Mouse (Mus musculus): Measurements from ENCODE around the gene Epn2. TPM values are rescaled to one million over a fixed set of nuclear protein-coding genes. Genes with fewer than 3 reads are reported as not detected.

Epn2 gene
- polyA plus RNA-seq, 1 experiment from 2014 or later: 25.5 TPM

DNA sequence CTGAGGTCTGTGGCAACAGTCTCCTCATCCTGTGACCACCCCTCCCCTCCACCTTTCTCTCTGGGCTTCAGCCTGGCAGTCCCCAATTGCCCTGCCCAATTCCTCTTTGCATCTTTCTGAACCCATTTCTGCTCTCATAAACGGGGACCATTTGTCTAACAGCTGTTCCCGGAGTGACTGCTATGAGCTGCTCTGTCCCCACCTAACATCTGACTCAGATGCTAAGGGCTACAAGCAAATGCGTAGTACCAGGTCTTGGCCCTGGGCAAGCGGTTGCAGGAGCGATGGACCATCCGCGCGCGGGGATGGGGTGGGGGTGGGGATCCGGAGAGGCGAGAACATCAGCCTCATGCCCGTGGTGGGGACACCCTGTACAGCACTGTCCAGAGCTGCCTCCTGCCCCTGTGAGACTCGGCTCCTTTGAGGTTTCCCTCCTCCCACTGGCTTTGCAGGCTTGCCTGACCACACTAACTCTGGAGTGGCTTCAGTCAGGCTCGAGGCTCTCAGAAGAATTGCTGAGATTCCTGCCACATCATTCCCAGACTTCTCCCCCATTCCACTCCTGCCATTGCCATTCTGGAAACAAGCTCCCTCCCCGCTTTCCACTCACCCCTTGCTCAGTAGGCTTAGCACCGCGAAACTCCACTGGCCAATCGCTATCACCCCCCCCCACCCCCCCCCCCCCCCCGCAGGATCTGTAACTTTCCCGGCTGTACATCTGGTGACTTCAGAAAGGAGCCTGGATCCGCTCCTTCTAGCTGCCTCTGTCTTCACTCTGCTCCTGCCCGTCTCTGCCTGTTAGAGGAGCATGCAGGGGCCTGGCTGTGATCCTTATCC lies 36.4 kb upstream of the Epn2 start:
- Histone ChIP-seq H3K4me3 (replicated peaks) (peak overlapping the region; percentile 29), H3K27ac (peak overlapping the region; percentile 28; the same call in 1 of the 2 replicates), H3K36me3 (no peaks in the 10 kb centered on the region), H3K4me1 (peaks cover 32% of the 10 kb centered on the region), H3K4me2 (peak overlapping the region; percentile 58), H3K27me3 (peaks cover 3% of the 10 kb centered on the region; the same call in 1 of the 2 replicates), H3K9ac (0 out of 2 replicates have a peak overlapping the region, but pooled peaks have one; percentile 3), H3K9me3 (replicated peaks) (no peaks in the 10 kb centered on the region)
- 3% methylated on average over 20 of the region's 22 CpGs for WGBS
- 0 out of 2 replicates have a peak, but pooled peaks have one; percentile 57 for ATAC-seq (replicated peaks; ENCODE audit: low FRiP score)

DNA sequence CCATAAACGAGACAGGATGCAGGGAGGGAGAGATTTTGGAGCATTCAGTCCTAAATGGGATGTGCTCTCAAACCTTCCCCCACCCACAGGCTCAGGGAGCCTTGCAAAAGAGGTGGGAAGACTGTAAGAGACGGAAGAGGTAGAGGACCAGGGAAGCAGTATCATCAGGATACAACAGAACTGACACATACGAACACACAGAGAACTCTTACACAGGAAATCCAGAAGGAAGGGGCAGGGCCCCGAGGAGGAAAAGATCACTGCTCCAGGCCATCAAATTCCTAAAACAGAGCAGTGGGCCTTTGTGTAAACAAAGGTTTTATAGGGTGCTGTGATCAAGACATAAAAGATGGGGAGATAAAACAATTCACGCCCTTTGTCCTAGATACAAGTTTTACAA lies 34.9 kb upstream of the Epn2 start:
- Histone ChIP-seq H3K9ac (no peak overlapping the region), H3K36me3 (no peaks in the 10 kb centered on the region), H3K4me3 (replicated peaks) (no peak overlapping the region), H3K9me3 (replicated peaks) (no peaks in the 10 kb centered on the region), H3K4me2 (no peak overlapping the region), H3K27me3 (peaks cover 3% of the 10 kb centered on the region; the same call in 1 of the 2 replicates), H3K4me1 (peaks cover 19% of the 10 kb centered on the region), H3K27ac (no peak overlapping the region)
- ATAC-seq (replicated peaks; ENCODE audit: low FRiP score): no peak
- WGBS: 38% methylated on average over 5 of the region's 5 CpGs

DNA sequence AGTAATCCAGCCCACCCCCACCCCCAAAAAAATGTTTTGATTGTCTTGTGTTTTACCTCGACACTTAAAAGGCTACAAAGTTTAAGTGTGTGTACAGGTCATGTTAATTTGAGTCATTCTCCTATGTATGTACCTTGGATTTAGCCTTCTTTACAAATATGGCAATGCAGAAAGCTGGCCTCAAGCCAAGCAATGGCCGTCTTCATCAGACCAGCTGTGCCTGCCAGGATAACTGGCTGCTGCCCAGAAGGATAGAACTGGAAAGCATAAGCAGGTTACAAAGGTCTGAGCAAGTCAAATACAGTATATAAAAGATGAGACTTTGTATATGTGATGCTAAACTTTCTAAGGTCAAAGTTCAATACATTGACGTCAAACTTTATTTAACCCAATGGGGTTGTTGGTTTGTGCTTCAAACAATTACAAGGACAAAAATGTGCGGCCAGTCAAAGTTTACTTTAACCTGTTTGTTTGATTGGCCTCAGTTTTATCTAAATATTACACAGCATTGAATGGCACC lies 32.7 kb upstream of the Epn2 start:
- Histone ChIP-seq H3K9ac (no peak overlapping the region), H3K4me3 (replicated peaks) (no peak overlapping the region), H3K27ac (no peak overlapping the region), H3K9me3 (replicated peaks) (no peaks in the 10 kb centered on the region), H3K4me1 (peaks cover 18% of the 10 kb centered on the region), H3K27me3 (peaks cover under 1% of the 10 kb centered on the region; the same call in 1 of the 2 replicates), H3K36me3 (no peaks in the 10 kb centered on the region), H3K4me2 (no peak overlapping the region)
- ATAC-seq (replicated peaks; ENCODE audit: low FRiP score): no peak
- 77% methylated on average over 4 of the region's 4 CpGs for WGBS

DNA sequence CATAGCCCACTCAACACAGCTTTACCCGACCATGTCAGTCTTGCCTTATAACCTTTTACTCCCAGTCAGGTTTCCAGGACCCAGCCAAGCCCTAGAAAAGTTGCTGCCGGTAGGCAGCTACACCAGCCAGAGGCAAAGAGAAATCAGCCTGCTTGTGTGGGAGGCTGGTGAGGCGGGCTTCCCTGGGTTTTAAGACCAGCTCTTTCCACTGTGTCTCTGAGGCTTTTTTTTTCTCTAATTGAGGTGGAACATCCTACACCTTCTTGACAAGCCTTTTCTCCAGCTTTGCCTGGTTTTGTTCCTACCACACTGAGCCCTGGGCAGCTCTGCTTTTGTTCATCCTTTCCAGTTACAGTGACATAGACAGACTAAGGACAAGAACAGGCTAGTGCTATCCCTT lies 31.7 kb upstream of the Epn2 start:
- no peak for ATAC-seq (replicated peaks; ENCODE audit: low FRiP score)
- Histone ChIP-seq H3K4me2 (no peak overlapping the region), H3K27ac (no peak overlapping the region), H3K36me3 (no peaks in the 10 kb centered on the region), H3K9me3 (replicated peaks) (0 out of 2 replicates have a peak, but pooled peaks cover 5% of the 10 kb centered on the region), H3K4me3 (replicated peaks) (no peak overlapping the region), H3K9ac (no peak overlapping the region), H3K4me1 (peaks cover 13% of the 10 kb centered on the region), H3K27me3 (no peaks in the 10 kb centered on the region)
- 73% methylated on average over 3 of the region's 3 CpGs for WGBS

DNA sequence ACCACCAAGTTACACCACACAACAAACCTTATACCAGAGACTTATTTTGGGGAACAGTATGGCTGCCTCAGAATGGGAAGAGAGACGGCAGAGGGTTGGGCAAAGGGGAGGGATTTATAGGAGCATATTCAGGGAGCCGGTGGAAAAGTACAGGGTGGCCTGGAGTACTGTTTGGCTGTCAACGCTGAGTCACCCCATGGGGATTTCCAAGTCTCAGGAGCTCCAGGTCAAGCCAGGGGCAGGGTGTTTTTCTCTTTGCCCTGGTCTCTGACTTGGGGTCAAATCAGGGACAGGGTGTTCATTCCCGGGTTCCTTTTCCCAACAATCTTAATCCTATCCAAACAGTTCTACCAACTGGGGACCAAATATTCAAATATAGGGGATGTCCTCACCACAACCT lies 28.6 kb upstream of the Epn2 start:
- Histone ChIP-seq H3K9ac (no peak overlapping the region), H3K27ac (no peak overlapping the region), H3K9me3 (replicated peaks) (0 out of 2 replicates have a peak, but pooled peaks cover 5% of the 10 kb centered on the region), H3K4me1 (no peaks in the 10 kb centered on the region), H3K27me3 (no peaks in the 10 kb centered on the region), H3K4me2 (no peak overlapping the region), H3K36me3 (no peaks in the 10 kb centered on the region), H3K4me3 (replicated peaks) (no peak overlapping the region)
- 78% methylated on average over 4 of the region's 4 CpGs for WGBS
- ATAC-seq (replicated peaks; ENCODE audit: low FRiP score): no peak

DNA sequence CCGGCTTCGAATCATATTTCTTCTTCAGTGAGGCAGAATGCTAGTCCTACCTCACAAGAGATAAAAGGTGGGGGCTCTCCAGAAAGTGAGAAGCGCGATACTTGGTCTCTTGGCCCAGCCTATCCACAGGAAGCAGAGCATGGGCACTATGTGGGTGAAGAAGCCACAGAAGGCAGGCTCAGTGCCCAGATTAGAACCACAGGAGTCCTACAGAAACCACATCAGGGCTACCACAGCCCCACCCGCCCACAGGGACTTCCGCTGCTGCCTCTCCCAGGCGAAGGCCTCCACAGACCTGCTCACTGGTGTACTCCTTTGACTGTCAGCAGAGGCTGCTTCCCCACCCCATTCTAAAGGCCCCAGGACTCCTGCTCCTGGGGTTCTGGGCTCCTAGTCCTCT lies 23.2 kb upstream of the Epn2 start:
- H3K27ac ChIP-seq: no peak overlapping the region
- H3K9me3 ChIP-seq (replicated peaks): 0 out of 2 replicates have a peak, but pooled peaks cover 5% of the 10 kb centered on the region
- no peaks in the 10 kb centered on the region for H3K4me1 ChIP-seq
- no peak overlapping the region for H3K4me3 ChIP-seq (replicated peaks)
- no peak overlapping the region for H3K9ac ChIP-seq
- 92% methylated on average over 7 of the region's 7 CpGs for WGBS
- no peaks in the 10 kb centered on the region for H3K36me3 ChIP-seq
- no peaks in the 10 kb centered on the region for H3K27me3 ChIP-seq
- no peak overlapping the region for H3K4me2 ChIP-seq
- ATAC-seq (replicated peaks; ENCODE audit: low FRiP score): no peak

DNA sequence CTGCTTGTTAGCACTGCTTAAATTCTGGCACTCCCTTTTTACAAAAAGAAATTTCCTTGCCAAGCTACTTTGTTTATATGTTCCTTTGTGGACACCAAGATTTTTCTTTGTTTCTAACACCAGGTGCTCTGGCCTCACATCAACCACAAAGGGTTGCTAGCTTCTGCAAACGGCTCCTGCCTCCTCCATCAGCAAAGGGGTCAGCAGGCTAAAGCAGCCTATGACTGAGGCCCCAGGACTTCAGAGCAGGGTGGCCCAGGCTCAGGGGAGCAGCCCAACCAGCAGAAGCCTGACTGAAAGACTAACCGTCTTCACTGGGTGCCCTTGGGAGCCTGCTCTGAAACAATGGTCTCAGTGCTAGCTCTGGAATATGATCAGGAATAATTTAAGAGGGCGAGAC lies 22.0 kb upstream of the Epn2 start:
- H3K36me3 ChIP-seq: no peaks in the 10 kb centered on the region
- H3K9ac ChIP-seq: no peak overlapping the region
- 0 out of 2 replicates have a peak, but pooled peaks cover under 1% of the 10 kb centered on the region for H3K9me3 ChIP-seq (replicated peaks)
- no peaks in the 10 kb centered on the region for H3K27me3 ChIP-seq
- no peak overlapping the region for H3K4me2 ChIP-seq
- ATAC-seq (replicated peaks; ENCODE audit: low FRiP score): no peak
- no peaks in the 10 kb centered on the region for H3K4me1 ChIP-seq
- WGBS: 56% methylated on average over 3 of the region's 3 CpGs
- H3K27ac ChIP-seq: no peak overlapping the region
- no peak overlapping the region for H3K4me3 ChIP-seq (replicated peaks)

DNA sequence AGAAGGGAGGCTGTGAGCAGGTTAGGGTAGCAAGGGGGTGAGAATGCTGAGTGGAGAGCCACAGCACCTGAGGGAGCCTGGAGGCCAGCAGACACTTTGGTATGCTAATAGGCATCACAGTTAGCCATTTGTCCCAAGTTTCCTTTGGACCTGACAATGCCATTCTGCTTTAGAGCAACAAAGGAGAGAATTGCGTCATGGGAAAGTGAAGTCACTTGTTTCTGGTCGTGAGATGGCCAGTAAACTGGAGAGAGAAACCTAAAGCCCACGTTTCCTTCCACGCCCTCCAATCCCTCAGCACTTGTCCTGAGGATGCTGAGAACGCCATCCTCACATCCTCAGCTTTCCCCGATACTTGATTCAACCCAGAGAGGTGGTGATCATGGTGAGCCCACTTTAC lies 18.9 kb upstream of the Epn2 start:
- Histone ChIP-seq H3K4me2 (no peak overlapping the region), H3K27ac (no peak overlapping the region), H3K4me1 (no peaks in the 10 kb centered on the region), H3K9ac (no peak overlapping the region), H3K9me3 (replicated peaks) (no peaks in the 10 kb centered on the region), H3K36me3 (no peaks in the 10 kb centered on the region), H3K27me3 (no peaks in the 10 kb centered on the region), H3K4me3 (replicated peaks) (no peak overlapping the region)
- 57% methylated on average over 6 of the region's 6 CpGs for WGBS
- ATAC-seq (replicated peaks; ENCODE audit: low FRiP score): no peak

DNA sequence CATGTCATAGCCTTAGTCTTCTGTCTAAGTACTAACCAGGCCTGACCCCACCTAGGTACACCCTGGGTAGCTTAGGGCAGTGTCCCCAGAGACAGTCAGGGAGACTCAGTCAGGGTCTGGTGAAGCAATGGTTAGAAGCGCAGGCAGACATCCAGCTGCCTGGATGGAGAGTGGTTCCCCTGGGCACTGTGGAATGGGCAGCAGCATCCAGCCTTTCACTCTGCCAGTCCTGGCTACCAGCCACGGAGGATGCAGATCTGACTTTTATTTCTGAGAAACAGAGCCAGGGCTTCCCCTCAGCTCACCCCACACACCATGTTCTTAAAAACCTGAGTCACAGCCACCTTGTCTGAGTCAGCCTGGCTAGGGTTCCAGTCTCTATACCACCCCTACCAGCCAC lies 18.0 kb upstream of the Epn2 start:
- H3K4me3 ChIP-seq (replicated peaks): no peak overlapping the region
- WGBS: 90% methylated on average over 2 of the region's 2 CpGs

DNA sequence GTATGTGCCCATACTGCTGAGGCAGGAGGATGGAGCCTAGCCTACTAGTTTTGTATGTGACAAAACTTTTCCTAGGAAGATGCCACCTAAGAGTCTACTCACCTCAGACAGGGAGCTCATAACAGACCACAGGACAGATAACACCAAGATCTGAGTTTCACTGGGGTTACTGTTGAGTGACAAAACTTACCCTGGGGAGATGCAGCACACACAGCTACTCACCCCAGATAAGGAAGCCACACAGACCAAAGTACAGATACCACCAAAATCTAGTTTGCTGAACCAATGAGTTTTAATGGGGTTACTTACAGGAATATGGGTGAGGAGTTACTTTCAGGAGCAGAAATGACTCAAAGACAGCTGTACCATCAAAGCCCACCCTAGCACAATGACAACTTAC lies 13.6 kb upstream of the Epn2 start:
- Histone ChIP-seq H3K9me3 (replicated peaks) (no peaks in the 10 kb centered on the region), H3K4me3 (replicated peaks) (no peak overlapping the region), H3K27me3 (no peaks in the 10 kb centered on the region), H3K9ac (no peak overlapping the region), H3K36me3 (no peaks in the 10 kb centered on the region), H3K27ac (no peak overlapping the region), H3K4me2 (no peak overlapping the region), H3K4me1 (peaks cover 15% of the 10 kb centered on the region)
- no peak for ATAC-seq (replicated peaks; ENCODE audit: low FRiP score)

More for the DNA sequence above, 18.0 kb upstream of the Epn2 start:
- Histone ChIP-seq H3K4me1 (no peaks in the 10 kb centered on the region), H3K9me3 (replicated peaks) (no peaks in the 10 kb centered on the region), H3K36me3 (no peaks in the 10 kb centered on the region), H3K27me3 (no peaks in the 10 kb centered on the region), H3K4me2 (no peak overlapping the region), H3K27ac (no peak overlapping the region), H3K9ac (no peak overlapping the region)
- no peak for ATAC-seq (replicated peaks; ENCODE audit: low FRiP score)

DNA sequence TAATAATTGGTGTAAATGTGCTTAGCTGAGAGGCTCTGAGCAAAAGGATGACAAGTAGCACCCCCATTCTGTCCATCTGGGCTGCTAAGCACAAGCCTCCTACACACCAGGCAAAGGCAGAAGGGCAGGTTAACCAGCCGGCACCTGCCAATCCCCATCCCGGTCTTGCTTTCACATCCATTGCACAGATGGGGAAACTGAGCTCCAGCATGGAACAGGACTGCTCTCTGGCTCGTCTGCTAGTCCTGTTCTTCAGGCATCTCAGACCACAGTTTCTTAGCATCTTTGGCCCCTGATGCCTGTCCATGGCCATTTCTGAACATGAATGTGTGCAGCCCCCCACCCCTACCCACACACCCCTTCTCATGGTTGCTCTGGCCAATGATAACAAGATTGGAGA lies 12.6 kb upstream of the Epn2 start:
- H3K27me3 ChIP-seq: no peaks in the 10 kb centered on the region
- no peaks in the 10 kb centered on the region for H3K9me3 ChIP-seq (replicated peaks)
- H3K36me3 ChIP-seq: no peaks in the 10 kb centered on the region
- peaks cover 15% of the 10 kb centered on the region for H3K4me1 ChIP-seq
- no peak overlapping the region for H3K27ac ChIP-seq
- H3K4me2 ChIP-seq: no peak overlapping the region
- WGBS: 88% methylated on average over 3 of the region's 3 CpGs
- ATAC-seq (replicated peaks; ENCODE audit: low FRiP score): no peak
- no peak overlapping the region for H3K9ac ChIP-seq
- no peak overlapping the region for H3K4me3 ChIP-seq (replicated peaks)

DNA sequence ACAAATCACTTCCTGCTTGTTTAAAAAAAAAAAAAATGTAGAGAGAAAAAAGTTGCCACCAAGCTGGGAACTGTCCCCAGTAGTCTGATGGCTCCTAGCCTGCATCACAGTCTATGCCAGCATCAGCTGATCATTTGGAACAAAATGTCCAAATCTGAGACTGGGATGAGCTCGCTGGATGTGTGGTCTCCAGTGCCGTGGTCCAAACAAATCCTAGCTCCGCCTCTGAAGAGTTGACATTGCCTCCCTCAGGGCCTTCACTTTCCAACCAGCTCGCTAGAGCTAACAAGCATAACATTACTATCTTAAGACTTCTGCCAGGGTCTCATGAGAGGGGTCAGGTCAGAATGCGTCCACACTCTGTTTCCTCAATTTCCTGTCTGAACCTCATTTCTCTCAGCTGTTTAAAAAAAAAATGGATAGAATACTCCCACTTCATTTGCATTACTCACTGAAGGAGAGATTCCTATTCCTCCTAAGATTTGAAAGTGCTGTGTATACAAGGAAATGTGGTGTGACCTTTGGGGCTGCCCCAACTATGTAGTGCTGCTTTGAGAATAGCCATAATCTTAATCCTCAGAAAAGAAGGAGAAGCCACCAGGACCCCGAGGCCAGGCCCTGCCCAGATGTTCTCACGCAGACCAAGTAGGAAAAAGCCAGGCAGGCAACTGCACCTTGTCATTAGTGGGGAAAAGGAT lies 11.2 kb upstream of the Epn2 start:
- no peak for ATAC-seq (replicated peaks; ENCODE audit: low FRiP score)
- Histone ChIP-seq H3K36me3 (no peaks in the 10 kb centered on the region), H3K4me3 (replicated peaks) (no peak overlapping the region), H3K27ac (peak overlapping the region; percentile 46), H3K4me1 (peaks cover 15% of the 10 kb centered on the region), H3K27me3 (no peaks in the 10 kb centered on the region), H3K4me2 (no peak overlapping the region; the same call in 1 of the 2 replicates), H3K9me3 (replicated peaks) (no peaks in the 10 kb centered on the region), H3K9ac (no peak overlapping the region)
- WGBS: 33% methylated on average over 7 of the region's 7 CpGs

Measured in kidney, embryonic 15.5 days (tissue).